Mouse (Mus musculus) inflammation-experienced regulatory T-cells, adult 6 months (primary cell): ENCODE results near the gene Zfp719. TPM values are rescaled to one million over a fixed set of nuclear protein-coding genes. Genes with fewer than 3 reads are reported as not detected.

Experiments
- ATAC-seq: one replicate; pipeline ENCODE4 v1.8.0; 2017
- polyA plus RNA-seq, 3 experiments: library from polyadenylated mRNA; unstranded; fragments of 100-300 nt; shearing (Covaris generic); gene quantifications; one replicate each; pipeline ENCODE4 v1.2.1; 2017

Gene Zfp719
- polyA plus RNA-seq, 3 experiments from 2014 or later: 10.7 to 11.7 (median 11.7) TPM

GRCm38 (mm10) chr7:43607743-43608287 lies 28.4 kb downstream of the Zfp719 start:
- ATAC-seq: no peak

DNA sequence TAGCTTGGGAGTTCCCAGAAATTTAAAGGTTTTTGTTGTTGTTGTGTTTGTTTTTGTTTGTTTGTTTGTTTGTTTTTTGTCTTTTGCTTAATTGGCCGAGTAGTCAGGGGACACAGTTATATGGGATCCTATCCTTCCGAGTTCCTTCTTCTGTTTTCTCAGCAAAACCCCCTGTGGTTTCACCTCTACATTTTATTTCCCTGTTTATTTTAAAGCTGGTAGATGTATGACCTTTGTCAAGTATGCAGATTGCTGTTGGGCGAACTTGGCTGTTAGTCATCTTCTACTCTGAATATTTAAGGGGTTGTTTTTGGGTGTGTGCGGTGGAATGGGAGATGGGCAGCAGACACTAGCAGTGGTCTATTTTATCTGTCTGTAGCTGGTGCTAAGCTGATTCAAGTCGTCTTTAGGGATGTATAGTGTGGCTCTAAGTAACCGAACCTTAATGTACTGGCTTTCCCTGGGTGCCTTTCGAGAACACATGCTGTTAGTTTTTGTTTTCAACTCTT lies 29.0 kb downstream of the Zfp719 start:
- no peak for ATAC-seq

- no peak for ATAC-seq
Measured at GRCm38 (mm10) chr7:43613816-43614551, 34.6 kb downstream of the Zfp719 start.

GRCm38 (mm10) chr7:43622927-43623326 lies 43.5 kb downstream of the Zfp719 start:
- ATAC-seq: no peak

GRCm38 (mm10) chr7:43623819-43624218 lies 44.4 kb downstream of the Zfp719 start:
- ATAC-seq: no peak

DNA sequence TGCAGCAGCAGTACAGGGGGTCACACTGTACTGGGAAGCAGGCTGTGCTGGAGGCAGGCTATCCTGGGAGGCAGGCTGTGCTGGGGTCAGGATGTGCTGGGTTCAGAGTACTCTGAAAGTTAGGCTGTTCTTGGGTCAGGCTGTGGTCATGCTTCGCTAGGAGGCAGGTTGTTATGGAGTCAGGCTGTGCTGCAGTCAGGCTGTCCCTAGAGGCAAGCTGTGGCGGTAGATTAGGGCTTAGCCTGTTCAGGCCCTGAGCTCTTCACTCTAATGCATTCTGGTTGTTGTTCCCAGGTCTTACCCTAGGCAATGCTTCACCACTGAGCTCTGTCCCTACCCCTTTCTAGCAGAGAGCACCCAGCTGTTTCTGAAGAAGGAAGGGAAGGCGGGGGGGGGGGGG lies 45.7 kb downstream of the Zfp719 start:
- no peak for ATAC-seq

DNA sequence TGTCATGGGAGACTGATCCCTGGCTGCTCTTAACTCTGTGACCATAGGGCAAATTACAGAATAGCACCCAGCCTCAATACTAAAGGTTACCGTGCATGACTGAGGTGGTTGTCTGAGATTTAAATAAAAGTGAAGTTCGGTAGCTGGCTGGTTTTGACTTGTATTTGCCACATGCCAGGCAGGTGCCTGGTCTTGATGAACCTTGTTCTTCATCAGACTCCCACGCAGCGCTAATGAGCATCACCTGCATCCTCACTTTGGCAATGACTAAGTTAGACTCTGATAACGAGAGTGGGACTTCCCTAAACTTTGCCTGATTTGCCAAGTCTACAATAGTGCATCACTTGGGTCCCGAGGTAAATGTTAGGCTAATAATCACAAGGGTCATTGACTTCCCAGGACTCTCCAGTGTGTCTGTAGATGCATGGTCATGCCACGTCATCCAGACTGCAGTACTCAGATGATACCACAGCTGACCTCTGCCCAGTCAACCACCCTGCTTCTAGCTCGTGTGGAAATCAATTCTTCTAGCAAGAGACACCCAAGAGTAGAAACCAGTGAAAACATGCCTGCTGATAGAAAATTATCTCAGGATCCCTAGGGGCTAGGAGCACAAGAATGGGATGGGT lies 46.5 kb downstream of the Zfp719 start:
- ATAC-seq: no peak

DNA sequence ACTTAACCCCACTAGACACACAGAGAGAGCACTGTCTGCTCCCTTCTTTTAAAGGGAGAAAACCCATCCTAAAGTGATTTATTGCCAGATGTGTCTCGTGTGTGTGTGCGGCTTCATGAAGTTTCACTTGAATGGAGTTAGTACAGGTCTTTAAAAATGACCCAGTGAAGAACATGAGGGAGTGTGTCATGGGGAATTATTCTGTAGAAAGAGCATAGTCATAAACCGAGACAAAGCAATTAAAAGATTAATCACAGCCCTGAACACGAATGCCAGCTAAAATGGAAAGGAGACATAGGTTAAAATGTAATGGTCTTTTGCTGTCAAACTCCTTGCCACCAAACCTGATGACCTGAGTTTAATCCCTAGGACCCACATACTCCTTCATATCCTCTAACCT lies 54.5 kb downstream of the Zfp719 start:
- ATAC-seq: no peak

GRCm38 (mm10) chr7:43634500-43634899 lies 55.1 kb downstream of the Zfp719 start, which contains the start of gene Ceacam18:
Ceacam18 (plus strand) TSS chr7:43634707.
- no peak for ATAC-seq

GRCm38 (mm10) chr7:43636194-43636593 lies 56.8 kb downstream of the Zfp719 start:
- no peak for ATAC-seq

GRCm38 (mm10) chr7:43637118-43637517 lies 57.7 kb downstream of the Zfp719 start:
- ATAC-seq: no peak

DNA sequence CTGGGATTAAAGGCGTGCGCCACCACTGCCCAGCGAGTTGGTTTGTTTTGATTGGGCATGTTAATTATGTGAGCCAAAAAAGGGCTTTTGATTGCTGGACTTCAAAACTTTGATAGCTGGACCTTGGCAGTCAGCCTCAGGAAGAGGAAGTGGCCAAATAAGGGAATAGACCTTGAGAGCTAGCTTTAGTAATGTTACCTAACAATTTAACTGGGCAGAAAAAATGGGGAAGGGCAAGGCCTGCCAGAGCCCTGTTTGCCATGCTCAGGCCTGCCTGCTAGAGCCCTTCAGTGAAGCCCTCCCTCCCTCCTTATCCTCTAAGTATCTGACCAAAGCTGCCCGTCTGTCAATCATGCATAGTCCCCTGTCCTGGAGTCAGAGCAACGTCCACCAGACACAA lies 63.2 kb downstream of the Zfp719 start:
- ATAC-seq: no peak

Other genes starting within 250 kb of the Zfp719 start
- gene Siglecf, start 228.3 kb upstream of the Zfp719 start, polyA plus RNA-seq: not detected
- 1 to 10 TPM in 2 of 3 experiments, not detected in 1; 1.5 to 2.0 TPM for gene Siglecg, start 171.4 kb upstream of the Zfp719 start, polyA plus RNA-seq
- gene Lim2, start 151.9 kb upstream of the Zfp719 start, polyA plus RNA-seq: not detected
- 1,000 to 10,000 TPM in 1 of 3 experiments, 100 to 1,000 TPM in 2; 132 to 2,523 (median 190) TPM for gene Nkg7, start 142.5 kb upstream of the Zfp719 start, polyA plus RNA-seq
- gene Cldnd2, start 138.8 kb upstream of the Zfp719 start, polyA plus RNA-seq: under 1 TPM in 1 of 3 experiments, not detected in 2; 0.80 TPM
- gene Etfb, start 135.5 kb upstream of the Zfp719 start, polyA plus RNA-seq: 100 to 1,000 TPM; 173 to 290 (median 214) TPM
- gene Gm45233, start 135.5 kb upstream of the Zfp719 start, polyA plus RNA-seq: not detected
- gene Vsig10l, start 116.5 kb upstream of the Zfp719 start, polyA plus RNA-seq: 1 to 10 TPM; 2.4 to 6.8 (median 2.9) TPM
- gene Iglon5, start 89.5 kb upstream of the Zfp719 start, polyA plus RNA-seq: under 1 TPM in 2 of 3 experiments, not detected in 1; 0.15 to 0.36 TPM
- gene 4931406B18Rik, start 73.7 kb upstream of the Zfp719 start, polyA plus RNA-seq: not detected
- gene Cd33, start 35.2 kb upstream of the Zfp719 start, polyA plus RNA-seq: under 1 TPM in 1 of 3 experiments, not detected in 2; 0.39 TPM
- 1 to 10 TPM; 2.8 to 4.3 (median 3.3) TPM for gene Zfp658, start 17.4 kb upstream of the Zfp719 start, polyA plus RNA-seq
- not detected for gene Zfp819, start 27.6 kb downstream of the Zfp719 start, polyA plus RNA-seq
- not detected for gene Ceacam18, start 55.1 kb downstream of the Zfp719 start, polyA plus RNA-seq
- gene Siglece, start 80.6 kb downstream of the Zfp719 start, polyA plus RNA-seq: under 1 TPM; 0.45 to 0.78 (median 0.51) TPM
- 1 to 10 TPM; 1.1 to 2.0 (median 1.3) TPM for gene Ctu1, start 92.4 kb downstream of the Zfp719 start, polyA plus RNA-seq
- gene Klk14, start 110.8 kb downstream of the Zfp719 start, polyA plus RNA-seq: not detected
- under 1 TPM in 1 of 3 experiments, not detected in 2; 0.38 TPM for gene Klk13, start 133.0 kb downstream of the Zfp719 start, polyA plus RNA-seq
- not detected for gene Klk12, start 189.3 kb downstream of the Zfp719 start, polyA plus RNA-seq
- gene Klk11, start 195.0 kb downstream of the Zfp719 start, polyA plus RNA-seq: under 1 TPM in 1 of 3 experiments, not detected in 2; 0.46 TPM
- gene Klk10, start 201.4 kb downstream of the Zfp719 start, polyA plus RNA-seq: under 1 TPM in 1 of 3 experiments, not detected in 2; 0.73 TPM
- not detected for gene Klk9, start 212.3 kb downstream of the Zfp719 start, polyA plus RNA-seq
- 100 to 1,000 TPM; 127 to 173 (median 148) TPM for gene Klk8, start 218.0 kb downstream of the Zfp719 start, polyA plus RNA-seq
- gene Klk7, start 231.7 kb downstream of the Zfp719 start, polyA plus RNA-seq: under 1 TPM in 1 of 3 experiments, not detected in 2; 0.17 TPM
- gene Klk6, start 244.9 kb downstream of the Zfp719 start, polyA plus RNA-seq: under 1 TPM in 1 of 3 experiments, not detected in 2; 0.52 TPM